Mouse (Mus musculus): ENCODE results near the gene Rai1. TPM values are rescaled to one million over a fixed set of nuclear protein-coding genes. Genes with fewer than 3 reads are reported as not detected.

Rai1 gene
- polyA plus RNA-seq, 1 experiment from 2014 or later, result 34.4 TPM

DNA sequence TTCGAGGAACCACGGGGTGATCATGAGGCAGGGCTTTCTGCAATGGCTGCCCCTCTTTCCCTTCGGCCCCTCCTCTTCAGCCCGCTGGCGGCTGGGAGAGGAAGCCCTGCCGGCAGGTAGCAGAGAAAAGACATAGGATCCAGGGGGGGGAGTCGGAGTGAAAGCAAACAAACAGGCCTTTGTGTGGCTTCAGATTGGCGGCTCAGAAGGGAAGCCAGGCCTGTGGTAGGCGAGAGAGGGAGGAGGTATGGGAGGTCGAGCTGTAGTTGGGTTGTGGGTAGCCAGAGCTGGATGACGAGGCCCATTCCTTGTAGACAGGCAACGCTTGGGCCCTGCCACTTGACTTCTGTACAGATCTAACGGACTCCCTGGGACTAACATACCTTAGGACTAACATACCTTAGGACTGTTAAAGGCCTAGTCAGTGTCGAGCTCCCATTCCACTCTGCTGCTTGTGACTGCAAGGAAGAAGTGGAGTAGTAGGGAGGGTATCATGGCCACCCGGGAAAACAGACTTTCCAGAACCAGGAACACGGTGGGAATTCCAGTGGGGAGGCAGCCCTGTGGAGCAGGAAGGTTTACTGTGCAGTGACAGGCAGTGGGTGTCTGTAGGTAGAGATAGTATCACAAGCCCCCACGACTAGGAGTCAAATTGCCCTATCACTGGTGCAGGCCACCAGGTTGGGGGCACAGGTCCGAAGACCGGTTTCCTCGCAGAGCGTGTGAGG is 9.6 kb downstream of the Rai1 start:
- H3K4me1 ChIP-seq (ENCODE audit: control insufficient read depth, insufficient read depth, low read length), result peaks cover 58% of the 10 kb centered on the region
- peak overlapping the region; percentile 96 for H3K27ac ChIP-seq (ENCODE audit: low read depth, low read length)
- peak; percentile 53 for ATAC-seq (ENCODE audit: low FRiP score, low TSS enrichment)
- no peaks in the 10 kb centered on the region for H3K9me3 ChIP-seq (ENCODE audit: control insufficient read depth, low read length)
- peak overlapping the region; percentile 46 for H3K4me3 ChIP-seq (ENCODE audit: low read length)
- no peaks in the 10 kb centered on the region for H3K36me3 ChIP-seq (ENCODE audit: control insufficient read depth, insufficient read depth, low read length)
- 2% methylated on average over 21 of the region's 21 CpGs for WGBS
- no peaks in the 10 kb centered on the region for H3K27me3 ChIP-seq (ENCODE audit: control insufficient read depth, insufficient read depth, low read length)
- peak overlapping the region; percentile 87 for H3K4me2 ChIP-seq (replicated peaks; ENCODE audit: low read depth, low read length)
- peak overlapping the region; percentile 65; the same call in 1 of the 2 replicates for H3K9ac ChIP-seq (ENCODE audit: low read depth, low read length)

DNA sequence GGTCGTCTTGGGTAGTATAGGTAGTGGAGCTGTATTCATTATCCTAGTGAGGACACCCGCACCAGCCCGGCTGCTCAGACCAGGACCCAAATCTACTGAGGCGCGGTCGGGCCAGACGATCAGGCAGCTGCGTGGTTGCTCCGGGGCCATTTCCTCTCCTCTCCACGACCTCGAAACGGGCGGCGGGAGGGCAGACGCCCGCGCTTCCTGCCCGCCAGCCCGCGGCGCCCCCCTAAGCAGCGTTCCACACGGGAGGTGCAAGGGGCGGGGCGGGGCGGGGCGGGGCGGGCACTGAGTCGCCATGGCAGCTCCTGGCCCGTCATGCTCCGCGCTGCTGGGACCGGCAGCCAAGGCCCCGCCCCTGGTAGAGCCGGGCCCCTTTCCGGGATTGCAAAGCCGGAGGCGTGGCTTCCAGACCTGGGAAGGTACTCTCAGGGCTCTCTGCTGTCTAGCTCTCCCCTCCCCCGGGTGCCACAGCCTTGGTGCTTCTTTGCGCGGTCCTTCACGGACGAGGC is 10.3 kb downstream of the Rai1 start:
- H3K9ac ChIP-seq (ENCODE audit: low read depth, low read length), result peak overlapping the region; percentile 65
- H3K9me3 ChIP-seq (ENCODE audit: control insufficient read depth, low read length), result no peaks in the 10 kb centered on the region
- peak overlapping the region; percentile 96 for H3K27ac ChIP-seq (ENCODE audit: low read depth, low read length)
- under 1% methylated on average over 19 of the region's 43 CpGs for whole genome bisulfite sequencing
- peaks cover 54% of the 10 kb centered on the region for H3K4me1 ChIP-seq (ENCODE audit: control insufficient read depth, insufficient read depth, low read length)
- peak overlapping the region; percentile 46 for H3K4me3 ChIP-seq (ENCODE audit: low read length)
- H3K27me3 ChIP-seq (ENCODE audit: control insufficient read depth, insufficient read depth, low read length), result no peaks in the 10 kb centered on the region
- H3K4me2 ChIP-seq (replicated peaks; ENCODE audit: low read depth, low read length), result peak overlapping the region; percentile 87
- peak; percentile 95 for ATAC-seq (ENCODE audit: low FRiP score, low TSS enrichment)
- no peaks in the 10 kb centered on the region for H3K36me3 ChIP-seq (ENCODE audit: control insufficient read depth, insufficient read depth, low read length)

DNA sequence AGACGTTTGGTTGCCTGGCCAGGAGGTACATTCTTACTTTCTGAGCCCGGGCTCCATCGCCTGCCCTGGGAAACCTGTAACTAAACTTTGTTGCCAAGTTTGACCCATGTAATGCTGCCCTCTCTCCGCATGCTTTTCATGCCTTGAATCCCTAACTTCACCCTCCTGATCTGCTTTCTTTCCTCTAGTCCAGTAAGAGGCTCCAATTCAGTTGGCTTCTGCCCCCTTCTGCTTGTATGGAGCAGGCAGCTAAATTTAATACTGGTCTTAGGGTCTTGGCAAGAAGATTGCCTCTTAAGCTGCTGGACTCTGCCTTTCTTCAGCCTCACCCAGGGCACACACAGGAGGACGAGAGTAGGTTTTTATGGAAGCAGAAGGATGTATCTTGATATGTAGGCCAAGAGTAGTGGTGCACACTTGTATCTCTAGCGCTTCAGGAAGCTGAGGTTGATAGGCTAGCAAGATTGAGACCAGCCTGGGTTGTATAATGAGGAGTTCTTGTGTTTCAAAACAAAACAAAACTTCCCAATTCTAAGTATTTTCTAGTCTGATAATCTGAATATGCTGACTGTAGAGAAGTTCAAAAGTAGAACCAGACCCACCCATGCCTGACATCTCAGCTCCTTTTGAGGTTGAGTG is 10.9 kb downstream of the Rai1 start:
- WGBS, result 23% methylated on average over 6 of the region's 6 CpGs
- no peak for ATAC-seq (ENCODE audit: low FRiP score, low TSS enrichment)
- no peaks in the 10 kb centered on the region for H3K36me3 ChIP-seq (ENCODE audit: control insufficient read depth, insufficient read depth, low read length)
- peak overlapping the region; percentile 96 for H3K27ac ChIP-seq (ENCODE audit: low read depth, low read length)
- peaks cover 55% of the 10 kb centered on the region for H3K4me1 ChIP-seq (ENCODE audit: control insufficient read depth, insufficient read depth, low read length)
- H3K9me3 ChIP-seq (ENCODE audit: control insufficient read depth, low read length), result no peaks in the 10 kb centered on the region
- peak overlapping the region; percentile 65 for H3K9ac ChIP-seq (ENCODE audit: low read depth, low read length)
- peak overlapping the region; percentile 87 for H3K4me2 ChIP-seq (replicated peaks; ENCODE audit: low read depth, low read length)
- peak overlapping the region; percentile 46 for H3K4me3 ChIP-seq (ENCODE audit: low read length)
- no peaks in the 10 kb centered on the region for H3K27me3 ChIP-seq (ENCODE audit: control insufficient read depth, insufficient read depth, low read length)

DNA sequence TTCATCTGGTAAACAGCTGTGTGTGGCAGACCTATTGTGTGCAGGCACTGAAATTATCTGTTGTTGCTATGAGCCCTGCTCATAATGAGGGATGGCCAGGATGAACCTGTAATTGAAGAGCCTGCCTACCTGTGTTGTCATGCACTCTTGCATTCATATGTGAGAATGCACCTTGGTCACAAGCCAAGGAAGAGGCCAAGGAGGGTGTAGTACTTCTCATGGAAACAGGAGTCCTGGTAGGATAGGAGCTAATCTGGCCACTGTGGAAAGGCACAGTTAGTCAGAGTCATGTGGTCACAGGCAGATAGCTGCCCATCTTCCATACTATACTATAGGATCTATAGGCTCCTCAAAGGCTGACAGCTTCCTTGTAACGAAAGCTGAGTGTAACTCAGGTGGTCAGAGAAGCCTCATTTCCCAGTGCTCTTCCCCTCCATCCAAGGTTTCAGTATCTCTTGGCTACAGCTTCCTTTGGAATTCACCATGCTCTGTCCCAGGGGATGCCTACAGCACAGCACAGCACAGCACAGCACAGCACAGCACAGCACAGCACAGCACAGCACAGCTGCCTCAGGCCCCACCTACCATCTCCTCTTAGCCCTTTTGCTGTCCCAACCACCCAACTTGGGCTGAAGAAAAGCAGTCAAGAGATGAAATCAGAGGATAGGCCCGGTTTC is 15.9 kb downstream of the Rai1 start:
- Histone ChIP-seq H3K4me2 (replicated peaks; ENCODE audit: low read depth, low read length) (no peak overlapping the region), H3K4me3 (ENCODE audit: low read length) (no peak overlapping the region), H3K4me1 (ENCODE audit: control insufficient read depth, insufficient read depth, low read length) (peaks cover 16% of the 10 kb centered on the region), H3K9me3 (ENCODE audit: control insufficient read depth, low read length) (no peaks in the 10 kb centered on the region), H3K27ac (ENCODE audit: low read depth, low read length) (no peak overlapping the region), H3K36me3 (ENCODE audit: control insufficient read depth, insufficient read depth, low read length) (no peaks in the 10 kb centered on the region), H3K9ac (ENCODE audit: low read depth, low read length) (no peak overlapping the region), H3K27me3 (ENCODE audit: control insufficient read depth, insufficient read depth, low read length) (no peaks in the 10 kb centered on the region)
- no peak for ATAC-seq (ENCODE audit: low FRiP score, low TSS enrichment)
- 89% methylated on average over 2 of the region's 2 CpGs for WGBS

DNA sequence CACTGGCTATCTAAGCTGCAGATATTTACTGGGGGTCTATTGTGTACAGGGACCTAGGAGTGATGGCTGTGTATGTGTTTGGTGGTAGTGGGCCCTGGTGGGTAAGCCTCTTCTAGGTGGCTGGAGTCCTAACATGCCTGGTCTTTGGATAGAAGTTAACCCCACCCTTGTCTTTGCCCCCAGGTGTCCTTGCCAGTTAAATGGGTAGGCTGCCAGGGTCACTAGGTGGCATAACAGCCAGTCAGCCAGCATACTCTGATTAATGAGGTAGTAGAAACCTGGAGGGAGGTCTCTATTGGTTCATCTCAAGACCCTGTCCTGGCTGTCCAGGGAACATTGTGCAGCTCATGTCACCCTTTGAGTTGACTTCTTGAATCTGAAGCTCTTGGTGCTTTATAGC is 17.8 kb downstream of the Rai1 start:
- peaks cover 26% of the 10 kb centered on the region for H3K4me1 ChIP-seq (ENCODE audit: control insufficient read depth, insufficient read depth, low read length)
- no peak for ATAC-seq (ENCODE audit: low FRiP score, low TSS enrichment)
- no peak overlapping the region for H3K4me2 ChIP-seq (replicated peaks; ENCODE audit: low read depth, low read length)
- no peak overlapping the region for H3K4me3 ChIP-seq (ENCODE audit: low read length)
- H3K27me3 ChIP-seq (ENCODE audit: control insufficient read depth, insufficient read depth, low read length), result no peaks in the 10 kb centered on the region
- H3K36me3 ChIP-seq (ENCODE audit: control insufficient read depth, insufficient read depth, low read length), result no peaks in the 10 kb centered on the region
- H3K27ac ChIP-seq (ENCODE audit: low read depth, low read length), result no peak overlapping the region
- no peaks in the 10 kb centered on the region for H3K9me3 ChIP-seq (ENCODE audit: control insufficient read depth, low read length)
- H3K9ac ChIP-seq (ENCODE audit: low read depth, low read length), result no peak overlapping the region

DNA sequence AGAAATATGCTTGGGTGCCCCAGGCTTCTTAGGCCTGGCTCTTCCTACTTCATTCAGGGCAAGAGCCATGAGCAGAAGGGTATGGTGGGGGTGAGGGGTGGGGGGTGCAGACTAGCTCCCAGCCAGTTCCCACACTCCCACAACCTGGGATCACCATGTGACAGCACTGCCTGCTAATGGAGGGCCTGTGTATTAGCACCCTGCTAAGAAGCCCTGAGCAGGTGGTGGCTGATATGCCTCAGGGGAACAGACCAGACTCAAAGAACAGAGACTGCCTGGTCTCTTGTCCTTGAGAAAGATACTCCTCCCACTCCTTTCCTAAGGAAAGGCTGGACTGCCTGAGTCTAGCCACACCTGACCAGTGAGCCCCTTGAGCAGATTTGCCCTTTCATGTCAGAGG is 22.2 kb downstream of the Rai1 start:
- H3K27ac ChIP-seq (ENCODE audit: low read depth, low read length), result peak overlapping the region; percentile 30; the same call in 1 of the 2 replicates

DNA sequence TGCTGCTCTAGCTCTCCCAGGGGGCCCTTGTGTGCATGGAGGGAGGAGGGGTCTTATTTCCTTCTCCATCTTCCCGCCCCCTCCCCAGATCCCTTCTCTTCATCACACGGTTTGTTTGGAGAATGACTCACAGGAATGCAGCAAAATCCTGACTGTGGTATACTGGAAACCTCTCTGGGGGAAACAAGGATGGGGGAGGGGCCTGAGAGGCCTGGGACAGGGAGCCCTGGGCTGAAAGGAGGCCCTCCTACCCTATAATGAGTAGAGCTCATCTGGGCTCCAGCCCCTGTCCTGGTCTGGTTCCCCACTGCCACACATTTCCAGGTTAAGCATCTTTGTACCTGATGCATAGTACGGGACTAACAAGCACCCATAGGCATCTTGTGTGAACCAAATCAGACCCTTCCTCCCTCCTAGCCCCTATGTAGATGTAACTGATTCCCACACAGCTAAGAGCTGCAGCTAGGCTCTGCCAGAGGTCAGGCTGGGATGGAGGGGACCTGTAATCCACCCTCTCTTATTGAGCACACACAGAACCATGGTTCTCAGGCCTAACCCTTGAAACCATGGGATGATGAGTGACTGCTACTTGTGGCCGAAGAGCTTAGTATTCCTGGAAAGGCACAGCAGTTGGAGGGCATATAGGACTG is 23.2 kb downstream of the Rai1 start:
- H3K36me3 ChIP-seq (ENCODE audit: control insufficient read depth, insufficient read depth, low read length), result no peaks in the 10 kb centered on the region; the same call in 1 of the 2 replicates
- H3K27me3 ChIP-seq (ENCODE audit: control insufficient read depth, insufficient read depth, low read length), result no peaks in the 10 kb centered on the region
- H3K4me3 ChIP-seq (ENCODE audit: low read length), result no peak overlapping the region
- peaks cover 31% of the 10 kb centered on the region for H3K4me1 ChIP-seq (ENCODE audit: control insufficient read depth, insufficient read depth, low read length)
- 53% methylated on average over 4 of the region's 4 CpGs for WGBS
- 0 out of 2 replicates have a peak, but pooled peaks have one; percentile 53 for ATAC-seq (ENCODE audit: low FRiP score, low TSS enrichment)
- H3K4me2 ChIP-seq (replicated peaks; ENCODE audit: low read depth, low read length), result no peak overlapping the region
- no peak overlapping the region for H3K9ac ChIP-seq (ENCODE audit: low read depth, low read length)
- no peaks in the 10 kb centered on the region for H3K9me3 ChIP-seq (ENCODE audit: control insufficient read depth, low read length)
- H3K27ac ChIP-seq (ENCODE audit: low read depth, low read length), result peak overlapping the region; percentile 14; the same call in 1 of the 2 replicates

More for the DNA sequence above, 22.2 kb downstream of the Rai1 start:
- Histone ChIP-seq H3K4me2 (replicated peaks; ENCODE audit: low read depth, low read length) (no peak overlapping the region), H3K4me3 (ENCODE audit: low read length) (no peak overlapping the region), H3K36me3 (ENCODE audit: control insufficient read depth, insufficient read depth, low read length) (no peaks in the 10 kb centered on the region; the same call in 1 of the 2 replicates), H3K9me3 (ENCODE audit: control insufficient read depth, low read length) (no peaks in the 10 kb centered on the region), H3K9ac (ENCODE audit: low read depth, low read length) (no peak overlapping the region), H3K27me3 (ENCODE audit: control insufficient read depth, insufficient read depth, low read length) (no peaks in the 10 kb centered on the region), H3K4me1 (ENCODE audit: control insufficient read depth, insufficient read depth, low read length) (peaks cover 31% of the 10 kb centered on the region)
- ATAC-seq (ENCODE audit: low FRiP score, low TSS enrichment), result no peak; the same call in 1 of the 2 replicates

DNA sequence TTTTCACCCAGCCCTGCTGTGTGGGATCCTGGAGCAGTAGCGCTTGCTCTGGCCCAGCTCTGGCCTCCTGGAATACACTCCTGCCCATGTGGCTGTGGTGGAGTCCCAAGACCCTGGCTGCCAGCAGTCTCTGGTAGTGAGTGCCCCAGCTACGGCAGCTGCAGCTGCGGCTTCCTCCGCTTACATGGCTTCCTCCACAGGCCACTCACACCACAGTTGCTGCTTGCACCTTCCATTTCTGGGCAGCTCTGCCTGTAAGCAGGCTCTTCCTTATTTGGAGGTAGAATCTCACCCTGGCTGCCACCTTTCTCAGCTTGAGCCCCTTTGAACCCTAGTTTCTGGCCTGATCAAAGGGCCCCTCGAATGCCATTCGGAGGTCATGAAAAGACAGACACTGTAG is 25.7 kb downstream of the Rai1 start:
- Histone ChIP-seq H3K27ac (ENCODE audit: low read depth, low read length) (no peak overlapping the region), H3K36me3 (ENCODE audit: control insufficient read depth, insufficient read depth, low read length) (no peaks in the 10 kb centered on the region; the same call in 1 of the 2 replicates), H3K4me1 (ENCODE audit: control insufficient read depth, insufficient read depth, low read length) (peaks cover 31% of the 10 kb centered on the region), H3K9ac (ENCODE audit: low read depth, low read length) (peak overlapping the region; percentile 4; the same call in 1 of the 2 replicates), H3K4me2 (replicated peaks; ENCODE audit: low read depth, low read length) (no peak overlapping the region), H3K9me3 (ENCODE audit: control insufficient read depth, low read length) (no peaks in the 10 kb centered on the region), H3K27me3 (ENCODE audit: control insufficient read depth, insufficient read depth, low read length) (no peaks in the 10 kb centered on the region), H3K4me3 (ENCODE audit: low read length) (no peak overlapping the region)
- 35% methylated on average over 6 of the region's 6 CpGs for whole genome bisulfite sequencing
- no peak for ATAC-seq (ENCODE audit: low FRiP score, low TSS enrichment)

All from kidney, embryonic 14.5 days (tissue).